Mouse (Mus musculus) myocyte (in vitro differentiated cells): ENCODE results near the gene Igf2bp1. TPM values are rescaled to one million over a fixed set of nuclear protein-coding genes. Genes with fewer than 3 reads are reported as not detected.

Source experiments
- H3K27me3 ChIP-seq: one replicate; pipeline ENCODE4 v1.6.1; 2011; ENCODE audit not compliant: control insufficient read depth, insufficient read depth, insufficient read length
- H3K36me3 ChIP-seq: one replicate; pipeline ENCODE4 v1.6.1; 2011; ENCODE audit not compliant: control insufficient read depth, insufficient read depth
- H3K4me2 ChIP-seq: one replicate; pipeline ENCODE4 v1.6.1; 2011; ENCODE audit warnings: low read depth, control low read depth
- H3K4me3 ChIP-seq: one replicate; pipeline ENCODE4 v1.5.1; 2011; ENCODE audit warnings: mild to moderate bottlenecking, control low read depth, moderate library complexity
- H3K79me2 ChIP-seq: one replicate; pipeline ENCODE4 v1.6.1; 2011; ENCODE audit not compliant: control insufficient read depth, insufficient read depth
- H3ac ChIP-seq: one replicate; pipeline ENCODE4 v1.6.1; 2011; ENCODE audit not compliant: control insufficient read depth, insufficient read length
- CEBPB ChIP-seq: IDR thresholded peaks from 2 replicates; pipeline ENCODE4 v1.6.1; 2011; ENCODE audit warnings: mild to moderate bottlenecking, moderate library complexity; ENCODE audit not compliant: poor library complexity, insufficient read depth, severe bottlenecking
- E2F4 ChIP-seq: IDR thresholded peaks from one replicate; pipeline ENCODE4 v1.6.1; 2011; ENCODE audit warnings: mild to moderate bottlenecking, control low read depth, moderate library complexity; ENCODE audit not compliant: insufficient read depth
- MAX ChIP-seq: IDR thresholded peaks from one replicate; pipeline ENCODE4 v1.6.1; 2011; ENCODE audit warnings: low read depth, mild to moderate bottlenecking, control low read depth
- MYOD1 ChIP-seq, 3 experiments: IDR thresholded peaks; one replicate each; pipeline ENCODE4 v1.6.1; 2011; ENCODE audit warnings: control low read depth in 2 of 3, low read depth in 2 of 3, mild to moderate bottlenecking in 2 of 3, moderate library complexity in 1 of 3; ENCODE audit not compliant: insufficient read length in 2 of 3, control insufficient read depth in 1 of 3
- MYOG ChIP-seq, 3 experiments: IDR thresholded peaks; one replicate each; pipeline ENCODE4 v1.6.1; 2011; ENCODE audit warnings: control low read depth in 2 of 3, low read depth in 2 of 3, mild to moderate bottlenecking in 2 of 3; ENCODE audit not compliant: insufficient read length in 2 of 3, control insufficient read depth in 1 of 3, insufficient read depth in 1 of 3
- POLR2A ChIP-seq: IDR thresholded peaks from one replicate; pipeline ENCODE4 v1.6.1; 2011; ENCODE audit warnings: low read depth, mild to moderate bottlenecking, control low read depth, moderate library complexity; ENCODE audit not compliant: insufficient read length
- POLR2AphosphoS2 ChIP-seq: IDR thresholded peaks from one replicate; pipeline ENCODE4 v1.6.1; 2011; ENCODE audit warnings: low read depth, control low read depth; ENCODE audit not compliant: insufficient read length
- REST ChIP-seq: IDR thresholded peaks from one replicate; pipeline ENCODE4 v1.6.1; 2011; ENCODE audit warnings: mild to moderate bottlenecking, control low read depth, moderate library complexity; ENCODE audit not compliant: insufficient read depth, insufficient read length
- SRF ChIP-seq: IDR thresholded peaks from one replicate; pipeline ENCODE4 v1.6.1; 2011; ENCODE audit warnings: low read depth; ENCODE audit not compliant: control insufficient read depth, insufficient read length
- TCF12 ChIP-seq: IDR thresholded peaks from one replicate; pipeline ENCODE4 v1.6.1; 2011; ENCODE audit warnings: mild to moderate bottlenecking, control low read depth; ENCODE audit not compliant: poor library complexity, insufficient read depth, severe bottlenecking
- TCF3 ChIP-seq: IDR thresholded peaks from one replicate; pipeline ENCODE4 v1.6.1; 2011; ENCODE audit warnings: low read depth, control low read depth; ENCODE audit not compliant: insufficient read length
- USF1 ChIP-seq: IDR thresholded peaks from one replicate; pipeline ENCODE4 v1.6.1; 2011; ENCODE audit warnings: low read depth, mild to moderate bottlenecking, control low read depth, moderate library complexity
- polyA plus RNA-seq: library from polyadenylated mRNA; unstranded; fragments of >200 nt; fragmentation: generic; extraction: Trizol; gene quantifications from one replicate; pipeline ENCODE4 v1.2.1, GENCODE M21; 2012; ENCODE audit warnings: missing spikeins

Gene Igf2bp1
- polyA plus RNA-seq, 1 experiment = 0.30 TPM

DNA sequence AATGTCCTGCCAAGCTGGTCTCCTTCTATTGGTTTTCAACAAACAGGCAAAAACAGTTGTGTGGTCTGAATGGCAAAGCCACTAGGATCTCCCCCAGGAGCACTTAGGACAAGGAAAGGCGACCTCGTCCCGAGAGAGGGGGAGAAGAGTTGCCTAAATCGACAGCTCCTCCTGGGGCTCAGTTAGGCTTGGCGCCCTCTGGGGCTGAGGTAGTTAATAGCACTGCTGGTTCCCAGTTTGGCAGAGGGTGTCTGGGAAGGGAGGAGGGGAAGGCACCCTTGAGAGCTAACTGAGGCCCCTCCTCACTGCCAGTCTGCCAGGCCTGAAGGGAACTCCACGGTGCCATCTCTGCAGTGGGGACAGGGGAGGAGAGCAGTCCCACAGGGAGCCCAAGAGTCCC, 46.6 kb downstream of the Igf2bp1 start:
- TF ChIP-seq MAX (no peak), E2F4 (no peak), USF1 (no peak), SRF (no peak), POLR2A (no peak), REST (no peak), MYOG (IDR thresholded peaks at IDR 0.05; ENCODE audit: control insufficient read depth in 1 of 3, insufficient read depth in 1 of 3, insufficient read length in 2 of 3, low read depth in 2 of 3) (no peak), CEBPB (no peak), POLR2AphosphoS2 (no peak), TCF12 (no peak), MYOD1 (IDR thresholded peaks at IDR 0.05; ENCODE audit: control insufficient read depth in 1 of 3, insufficient read length in 2 of 3, low read depth in 2 of 3) (no peak), TCF3 (no peak)
- no peak overlapping the region for H3K4me2 ChIP-seq
- peaks cover 48% of the 10 kb centered on the region for H3K27me3 ChIP-seq
- no peak overlapping the region for H3ac ChIP-seq
- no peak overlapping the region for H3K4me3 ChIP-seq
- H3K36me3 ChIP-seq = no peaks in the 10 kb centered on the region
- H3K79me2 ChIP-seq = no peaks in the 10 kb centered on the region

GRCm38 (mm10) chr11:95958251-95958650, 47.5 kb downstream of the Igf2bp1 start:
- Histone ChIP-seq H3K4me3 (no peak overlapping the region), H3K27me3 (peaks cover 53% of the 10 kb centered on the region), H3ac (no peak overlapping the region), H3K79me2 (no peaks in the 10 kb centered on the region), H3K4me2 (no peak overlapping the region), H3K36me3 (no peaks in the 10 kb centered on the region)
- no peak for TF ChIP-seq MYOG (IDR thresholded peaks at IDR 0.05; ENCODE audit: control insufficient read depth in 1 of 3, insufficient read depth in 1 of 3, insufficient read length in 2 of 3, low read depth in 2 of 3)
- TF ChIP-seq E2F4 = no peak
- no peak for TF ChIP-seq CEBPB
- TF ChIP-seq TCF3 = no peak
- TF ChIP-seq POLR2AphosphoS2 = no peak
- TF ChIP-seq SRF = no peak
- no peak for TF ChIP-seq MAX
- TF ChIP-seq USF1 = no peak
- TF ChIP-seq MYOD1 (IDR thresholded peaks at IDR 0.05; ENCODE audit: control insufficient read depth in 1 of 3, insufficient read length in 2 of 3, low read depth in 2 of 3) = no peak
- no peak for TF ChIP-seq REST

GRCm38 (mm10) chr11:95957407-95957806, 48.3 kb downstream of the Igf2bp1 start:
- H3K79me2 ChIP-seq = no peaks in the 10 kb centered on the region
- H3ac ChIP-seq = no peak overlapping the region
- no peak overlapping the region for H3K4me2 ChIP-seq
- H3K27me3 ChIP-seq = peaks cover 55% of the 10 kb centered on the region
- no peaks in the 10 kb centered on the region for H3K36me3 ChIP-seq
- no peak overlapping the region for H3K4me3 ChIP-seq
- TF ChIP-seq MYOG (IDR thresholded peaks at IDR 0.05; ENCODE audit: control insufficient read depth in 1 of 3, insufficient read depth in 1 of 3, insufficient read length in 2 of 3, low read depth in 2 of 3) (no peak), TCF3 (no peak), REST (no peak), TCF12 (no peak), MYOD1 (IDR thresholded peaks at IDR 0.05; ENCODE audit: control insufficient read depth in 1 of 3, insufficient read length in 2 of 3, low read depth in 2 of 3) (no peak), POLR2AphosphoS2 (no peak), CEBPB (no peak), MAX (no peak), SRF (no peak), POLR2A (no peak), E2F4 (no peak), USF1 (no peak)

DNA sequence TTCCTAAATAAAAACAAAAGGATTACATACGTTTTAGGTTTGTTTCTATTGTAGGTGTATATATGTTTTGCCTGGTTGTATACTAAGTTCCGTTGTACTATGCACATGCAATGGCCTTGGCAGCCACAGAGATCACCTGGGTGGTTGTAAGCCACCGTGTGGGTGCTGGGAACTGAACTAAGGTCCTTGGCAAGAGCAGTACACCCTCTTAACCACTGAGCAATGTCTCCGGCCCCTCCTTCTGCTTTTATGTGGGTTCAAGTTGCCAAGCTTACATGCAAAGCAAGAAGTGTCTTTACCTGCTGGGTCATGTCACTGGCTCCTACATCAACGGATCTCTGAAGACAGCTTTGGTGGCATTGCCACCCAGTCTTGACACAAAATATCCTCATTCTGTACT, 52.4 kb downstream of the Igf2bp1 start:
- TF ChIP-seq TCF12 (no peak), POLR2A (no peak), MYOG (IDR thresholded peaks at IDR 0.05; ENCODE audit: control insufficient read depth in 1 of 3, insufficient read depth in 1 of 3, insufficient read length in 2 of 3, low read depth in 2 of 3) (no peak), MAX (no peak), E2F4 (no peak), CEBPB (no peak), USF1 (no peak), REST (no peak), POLR2AphosphoS2 (no peak), MYOD1 (IDR thresholded peaks at IDR 0.05; ENCODE audit: control insufficient read depth in 1 of 3, insufficient read length in 2 of 3, low read depth in 2 of 3) (no peak), TCF3 (no peak), SRF (no peak)
- H3ac ChIP-seq = no peak overlapping the region
- peaks cover 22% of the 10 kb centered on the region for H3K27me3 ChIP-seq
- H3K79me2 ChIP-seq = no peaks in the 10 kb centered on the region
- H3K4me2 ChIP-seq = no peak overlapping the region
- H3K36me3 ChIP-seq = no peaks in the 10 kb centered on the region
- H3K4me3 ChIP-seq = no peak overlapping the region
